Mouse (Mus musculus) heart, adult 2 months (tissue): ENCODE measurements around the gene Ccdc40. TPM values are rescaled to one million over a fixed set of nuclear protein-coding genes. Genes with fewer than 3 reads are reported as not detected.

Experiments used
- DNase-seq, 2 experiments: peaks; one replicate each; pipeline ENCODE4 v3.0.0; 2021
- H3K27ac ChIP-seq: fragments of 200-600 bp; 2 replicates; pipeline ENCODE4 v1.8.1; 2022
- H3K27me3 ChIP-seq: fragments of 200-500 bp; 2 replicates; pipeline ENCODE4 v1.6.1; 2012; ENCODE audit warnings: mild to moderate bottlenecking, low read length, inconsistent platforms, mixed read lengths; ENCODE audit not compliant: control insufficient read depth, insufficient read depth
- H3K36me3 ChIP-seq: fragments of 200-500 bp; 2 replicates; pipeline ENCODE4 v1.6.1; 2012; ENCODE audit warnings: low read length, inconsistent platforms; ENCODE audit not compliant: control insufficient read depth, insufficient read depth
- H3K4me1 ChIP-seq: fragments of 200-500 bp; 2 replicates; pipeline ENCODE4 v1.6.1; 2011; ENCODE audit warnings: low read length; ENCODE audit not compliant: control insufficient read depth, insufficient read depth
- H3K4me3 ChIP-seq: fragments of 200-600 bp; 2 replicates; pipeline ENCODE4 v1.8.1; 2022
- H3K79me2 ChIP-seq: fragments of 200-500 bp; replicated peaks from 2 replicates; pipeline ENCODE4 v1.6.1; 2012; ENCODE audit warnings: mild to moderate bottlenecking, inconsistent platforms, low read length, moderate library complexity, mixed read lengths; ENCODE audit not compliant: control insufficient read depth, insufficient read depth
- H3K9ac ChIP-seq: fragments of 200-500 bp; 2 replicates; pipeline ENCODE4 v1.6.1; 2012; ENCODE audit warnings: low read depth, mild to moderate bottlenecking, control low read depth, inconsistent platforms, low read length, mixed read lengths
- CTCF ChIP-seq: fragments of 200-600 bp; IDR thresholded peaks from 2 replicates; pipeline ENCODE4 v1.8.1; 2022; ENCODE audit warnings: antibody characterized with exemption, mild to moderate bottlenecking, moderate library complexity
- EP300 ChIP-seq: fragments of 200-500 bp; IDR thresholded peaks from 2 replicates; pipeline ENCODE4 v1.6.1; 2011; ENCODE audit warnings: low read depth, low read length, control low read depth; ENCODE audit not compliant: insufficient read depth
- POLR2A ChIP-seq: fragments of 200-500 bp; IDR thresholded peaks from 2 replicates; pipeline ENCODE4 v1.6.1; 2011; ENCODE audit warnings: mild to moderate bottlenecking, low read depth, low read length, control low read depth; ENCODE audit not compliant: insufficient read depth
- WGBS: fragments of 180-500 bp; shearing (Covaris S2); methylation state at CpG from one replicate; pipeline ENCODE4 v1.1.7; 2018; 5-methylcytosine and 5-hydroxymethylcytosine counted together
- intact Hi-C: fragments of 180-260 bp; cut with DNase I; formaldehyde crosslinking; loops from one replicate; pipeline ENCODE4 v1.15.1; 2025
- polyA plus RNA-seq: library from polyadenylated mRNA; depleted of rRNA; stranded (reverse); fragments of >200 nt; gene quantifications from 2 replicates; pipeline ENCODE4 v1.2.3, GENCODE M21; 2012
- total RNA-seq, 2 experiments: library from RNA; stranded (reverse); gene quantifications; 2 replicates each; pipeline ENCODE4 v1.2.3; 2021

Ccdc40 gene
- total and polyA plus RNA-seq, 3 experiments: 0.21 to 0.59 TPM; not detected in 1

DNA sequence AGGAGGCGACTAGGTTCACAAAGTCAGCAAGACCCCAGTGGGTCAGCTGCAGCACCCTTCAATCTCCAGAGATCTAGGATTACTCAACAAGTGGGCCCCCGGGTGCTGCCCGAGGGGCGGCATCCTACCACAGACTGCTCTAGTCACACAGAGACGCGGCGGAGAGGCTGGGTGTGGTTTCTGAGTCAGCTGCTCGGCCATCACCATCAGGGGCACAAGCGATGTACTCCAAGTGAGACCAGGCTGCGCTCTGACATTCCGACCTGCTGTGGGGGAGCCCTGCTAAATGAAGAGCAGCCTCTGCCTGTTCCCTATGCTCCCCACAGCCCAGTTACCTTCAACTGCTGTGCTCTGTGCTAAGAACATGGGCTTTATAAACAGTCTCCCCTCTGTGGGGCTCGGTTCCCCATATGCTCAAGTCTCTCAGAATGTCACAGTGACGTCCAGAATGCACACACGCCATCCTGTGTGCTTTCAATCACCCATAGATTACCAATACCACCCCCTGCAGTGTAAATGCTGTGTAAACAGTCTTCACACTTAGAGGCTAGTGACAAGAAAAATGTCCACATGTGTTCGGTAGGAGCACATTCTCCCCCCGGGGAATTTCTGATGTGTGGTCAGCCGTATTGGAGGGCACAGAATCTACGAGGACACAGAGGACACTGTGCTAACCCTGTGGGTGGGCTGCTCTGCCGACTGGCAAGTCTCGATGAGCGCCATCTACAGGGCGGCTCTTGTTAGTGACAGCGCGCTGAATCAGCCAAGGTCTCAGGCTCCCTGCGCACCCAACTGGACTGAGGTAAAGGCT, 41.2 kb upstream of the Ccdc40 start:
- DNase-seq: peak; percentile 52 to 67
- no peak overlapping the region for H3K9ac ChIP-seq
- peaks cover 5% of the 10 kb centered on the region for H3K4me1 ChIP-seq
- H3K4me3 ChIP-seq: no peak overlapping the region
- intact Hi-C loops: loop anchor here (1.0 to 2.0 kb wide), 2 partner anchors 61 to 94 kb away; no protein-coding TSS in a partner anchor
- H3K36me3 ChIP-seq: no peaks in the 10 kb centered on the region
- TF ChIP-seq POLR2A: no peak
- TF ChIP-seq EP300: no peak
- TF ChIP-seq CTCF: peak; percentile 77
- no peak overlapping the region for H3K27ac ChIP-seq
- no peaks in the 10 kb centered on the region for H3K27me3 ChIP-seq
- 70% methylated on average over 25 of the region's 25 CpGs for WGBS
- peaks cover 2% of the 10 kb centered on the region; the same call in 1 of the 2 replicates for H3K79me2 ChIP-seq

DNA sequence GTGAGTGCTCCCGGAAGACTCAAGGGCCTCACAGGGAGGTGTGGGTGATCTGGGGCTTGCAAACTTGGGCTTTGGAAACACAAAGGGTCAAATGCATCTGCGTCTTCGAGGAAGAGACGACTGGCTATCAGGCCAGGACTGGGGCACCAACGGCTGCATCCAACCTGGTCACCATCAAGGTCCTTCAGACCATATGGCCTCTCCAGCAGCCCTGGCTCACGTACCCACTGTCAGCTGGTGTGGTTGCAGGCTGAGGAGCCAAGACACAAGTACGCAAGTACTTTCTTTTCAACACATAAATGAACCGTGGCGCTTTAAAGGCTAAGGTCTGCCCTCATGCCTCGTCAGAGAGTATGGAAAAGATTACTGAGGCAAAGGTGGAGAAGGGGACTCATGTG, 40.6 kb upstream of the Ccdc40 start:
- intact Hi-C loops: loop anchor here (1.0 to 2.0 kb wide), 2 partner anchors 61 to 95 kb away; no protein-coding TSS in a partner anchor
- DNase-seq: no peak
- Histone ChIP-seq H3K27me3 (no peaks in the 10 kb centered on the region), H3K79me2 (peaks cover 2% of the 10 kb centered on the region; the same call in 1 of the 2 replicates), H3K27ac (no peak overlapping the region), H3K36me3 (no peaks in the 10 kb centered on the region), H3K4me3 (no peak overlapping the region), H3K4me1 (peaks cover 5% of the 10 kb centered on the region), H3K9ac (no peak overlapping the region)
- WGBS: 82% methylated on average over 10 of the region's 10 CpGs
- TF ChIP-seq POLR2A (no peak), EP300 (no peak), CTCF (no peak)

DNA sequence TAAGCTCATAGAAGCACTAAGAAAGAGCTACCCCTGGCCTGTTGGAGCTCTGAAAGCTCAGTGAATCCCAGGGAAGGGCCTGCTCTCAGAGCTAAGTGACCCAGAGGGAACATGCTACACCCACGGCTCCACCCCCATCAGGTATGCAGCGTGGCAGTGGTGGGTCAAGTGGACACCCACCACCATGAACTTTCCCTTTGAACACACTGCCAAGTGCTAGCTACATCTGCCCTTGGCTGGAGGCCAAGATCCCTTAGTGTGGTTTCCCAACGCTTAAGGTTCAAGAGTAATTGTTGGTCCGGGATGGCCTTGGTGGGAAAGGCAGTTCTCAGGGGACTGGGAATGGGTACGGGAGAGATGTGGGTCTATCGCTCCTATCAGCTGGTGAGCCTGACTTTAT, 40.0 kb upstream of the Ccdc40 start:
- TF ChIP-seq CTCF: no peak
- no peak for TF ChIP-seq POLR2A
- no peak for TF ChIP-seq EP300
- Histone ChIP-seq H3K79me2 (peaks cover 2% of the 10 kb centered on the region; the same call in 1 of the 2 replicates), H3K9ac (no peak overlapping the region), H3K27ac (no peak overlapping the region), H3K4me3 (no peak overlapping the region), H3K36me3 (no peaks in the 10 kb centered on the region), H3K4me1 (peaks cover 2% of the 10 kb centered on the region), H3K27me3 (no peaks in the 10 kb centered on the region)
- DNase-seq: no peak
- WGBS: 49% methylated on average over 6 of the region's 6 CpGs
- intact Hi-C loops: no loop called here

DNA sequence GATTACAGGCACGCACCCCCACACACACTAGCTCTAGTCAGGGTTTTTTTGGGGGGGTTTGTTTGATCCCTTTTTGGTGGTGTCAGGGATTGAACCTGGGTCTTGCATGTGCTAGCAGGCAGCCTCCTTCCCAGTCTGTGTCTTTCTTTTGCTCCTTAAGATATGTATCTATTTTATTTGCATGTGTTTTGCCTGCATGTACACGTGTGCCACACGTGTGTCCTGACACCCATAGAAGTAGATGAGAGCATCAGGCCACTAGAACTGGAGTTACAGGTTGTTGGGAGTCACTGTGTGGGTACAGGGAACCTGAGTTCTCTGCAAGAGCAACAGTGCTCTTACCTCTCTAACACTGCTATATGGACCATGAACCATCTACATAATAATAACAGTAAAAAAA, 39.1 kb upstream of the Ccdc40 start:
- Histone ChIP-seq H3K27me3 (no peaks in the 10 kb centered on the region), H3K9ac (no peak overlapping the region), H3K4me3 (no peak overlapping the region), H3K36me3 (no peaks in the 10 kb centered on the region), H3K27ac (no peak overlapping the region), H3K4me1 (peaks cover 2% of the 10 kb centered on the region), H3K79me2 (peaks cover 2% of the 10 kb centered on the region; the same call in 1 of the 2 replicates)
- WGBS: 97% methylated on average over 3 of the region's 3 CpGs
- TF ChIP-seq CTCF (no peak), POLR2A (no peak), EP300 (no peak)
- no peak for DNase-seq
- intact Hi-C loops: no loop called here

DNA sequence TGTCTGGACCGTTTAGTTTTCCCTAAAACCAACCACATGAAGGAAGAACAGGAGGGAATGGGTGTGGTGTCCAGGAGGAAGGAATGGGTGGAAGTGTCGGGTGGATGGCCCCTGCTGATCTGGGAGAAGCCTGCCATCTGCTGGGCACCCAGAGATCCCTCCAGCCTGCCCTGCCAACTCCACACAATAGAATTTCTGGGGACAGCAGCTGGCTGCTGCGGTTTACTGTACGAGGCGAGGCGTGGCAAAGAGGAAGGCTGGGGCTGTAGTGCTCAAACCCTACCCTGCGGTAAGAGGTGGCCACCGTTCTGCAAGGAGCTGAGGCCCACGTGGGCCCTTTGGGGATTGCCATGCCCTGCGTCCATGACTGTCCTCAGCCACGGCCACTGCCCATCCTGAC, 37.9 kb upstream of the Ccdc40 start:
- WGBS: 19% methylated on average over 11 of the region's 11 CpGs
- intact Hi-C loops: loop anchor here (1.0 kb wide), 3 partner anchors 138 to 192 kb away; no protein-coding TSS in a partner anchor
- DNase-seq: peak; percentile 73 to 74

DNA sequence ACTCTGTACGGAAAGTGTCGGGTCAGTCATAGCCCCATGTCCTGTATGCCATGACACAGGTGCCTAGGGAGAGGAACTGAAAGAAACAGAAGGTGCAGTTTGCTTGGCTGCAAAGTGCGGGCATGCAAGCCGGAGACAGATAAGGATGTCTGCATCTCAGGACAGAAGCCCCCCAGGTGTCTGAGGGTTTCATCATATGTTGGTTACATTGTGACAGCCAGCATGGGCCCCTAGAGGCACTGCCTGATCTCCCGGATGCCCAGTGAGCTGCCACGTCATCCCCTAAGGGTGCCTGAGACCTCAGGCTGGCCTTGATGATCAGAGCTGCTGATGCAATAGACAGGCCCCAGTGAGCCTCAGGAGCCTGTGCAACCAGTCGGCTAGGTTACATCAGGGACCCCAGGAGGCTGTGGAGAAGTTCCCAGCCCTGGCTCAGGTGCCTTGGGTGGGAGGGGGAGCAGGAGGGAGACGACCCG, 36.7 kb upstream of the Ccdc40 start:
- intact Hi-C loops: no loop called here
- H3K36me3 ChIP-seq: no peaks in the 10 kb centered on the region
- DNase-seq: no peak
- H3K79me2 ChIP-seq: no peaks in the 10 kb centered on the region
- no peak overlapping the region for H3K27ac ChIP-seq
- no peak for TF ChIP-seq EP300
- TF ChIP-seq POLR2A: no peak
- TF ChIP-seq CTCF: no peak
- peaks cover 1% of the 10 kb centered on the region; the same call in 1 of the 2 replicates for H3K4me1 ChIP-seq
- WGBS: 75% methylated on average over 9 of the region's 9 CpGs
- no peak overlapping the region for H3K9ac ChIP-seq
- no peak overlapping the region for H3K4me3 ChIP-seq
- H3K27me3 ChIP-seq: no peaks in the 10 kb centered on the region

More for the DNA sequence above, 37.9 kb upstream of the Ccdc40 start:
- Histone ChIP-seq H3K27ac (no peak overlapping the region), H3K4me3 (no peak overlapping the region), H3K79me2 (peaks cover 2% of the 10 kb centered on the region; the same call in 1 of the 2 replicates), H3K36me3 (no peaks in the 10 kb centered on the region), H3K9ac (no peak overlapping the region), H3K4me1 (peaks cover 2% of the 10 kb centered on the region), H3K27me3 (no peaks in the 10 kb centered on the region)
- peak; percentile 86 for TF ChIP-seq CTCF
- TF ChIP-seq EP300: peak; percentile 84
- no peak for TF ChIP-seq POLR2A
